Mouse (Mus musculus) left cerebral cortex, adult 2 months (tissue): Measurements from ENCODE around the gene Fgfr2. TPM values are rescaled to one million over a fixed set of nuclear protein-coding genes. Genes with fewer than 3 reads are reported as not detected.

Experiments
- DNase-seq, 2 experiments: peaks; one replicate each; pipeline ENCODE4 v3.0.0; 2021 to 2022; ENCODE audit warnings: low spot score in 2 of 2, mixed read lengths in 1 of 2; ENCODE audit errors: extremely low spot score in 1 of 2
- H3K27ac ChIP-seq: fragments of 200-600 bp; 2 replicates; pipeline ENCODE4 v1.8.1; 2022
- H3K4me3 ChIP-seq: fragments of 200-600 bp; 2 replicates; pipeline ENCODE4 v1.8.1; 2022
- CTCF ChIP-seq: fragments of 200-600 bp; IDR thresholded peaks from 2 replicates; pipeline ENCODE4 v1.8.1; 2022; ENCODE audit warnings: antibody characterized with exemption, mild to moderate bottlenecking, moderate library complexity
- intact Hi-C: fragments of 180-260 bp; cut with DNase I; formaldehyde crosslinking; loops from one replicate; pipeline ENCODE4 v1.15.1; 2025
- total RNA-seq, 2 experiments: library from RNA; stranded (reverse); gene quantifications; 2 replicates each; pipeline ENCODE4 v1.2.3; 2021

The Fgfr2 gene
- total RNA-seq, 2 experiments from 2014 or later: 47.3 to 47.4 TPM

GRCm38 (mm10) chr7:133139689-133140336, 16.7 kb upstream of the Fgfr2 start:
- DNase-seq: no peak
- Histone ChIP-seq H3K4me3 (no peak overlapping the region), H3K27ac (no peak overlapping the region)
- no peak for TF ChIP-seq CTCF
- intact Hi-C loops: no loop called here

DNA sequence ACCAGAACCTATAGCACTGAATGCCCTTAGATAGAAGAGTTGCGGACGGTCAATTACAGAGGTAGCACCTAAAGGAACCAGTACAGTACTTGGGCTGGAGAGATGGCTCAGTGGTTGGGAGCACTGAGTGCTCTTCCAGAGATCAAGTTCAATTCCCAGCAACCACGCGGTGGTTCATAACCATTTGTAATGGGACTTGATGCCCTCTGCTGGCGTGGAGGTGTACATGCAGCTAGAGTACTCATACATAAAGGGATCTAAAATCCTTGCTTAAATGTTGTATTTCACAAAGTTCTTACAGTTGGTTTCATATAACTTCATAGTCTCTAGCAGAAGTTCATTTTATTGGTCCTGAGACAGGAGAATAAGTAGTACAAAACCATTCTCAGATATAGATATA, 10.4 kb upstream of the Fgfr2 start:
- Histone ChIP-seq H3K27ac (no peak overlapping the region), H3K4me3 (no peak overlapping the region)
- no peak for DNase-seq
- peak; percentile 45 for TF ChIP-seq CTCF
- intact Hi-C loops: no loop called here

GRCm38 (mm10) chr7:133132702-133133101, 9.6 kb upstream of the Fgfr2 start:
- TF ChIP-seq CTCF: no peak
- Histone ChIP-seq H3K27ac (no peak overlapping the region), H3K4me3 (no peak overlapping the region)
- intact Hi-C loops: no loop called here
- no peak for DNase-seq

DNA sequence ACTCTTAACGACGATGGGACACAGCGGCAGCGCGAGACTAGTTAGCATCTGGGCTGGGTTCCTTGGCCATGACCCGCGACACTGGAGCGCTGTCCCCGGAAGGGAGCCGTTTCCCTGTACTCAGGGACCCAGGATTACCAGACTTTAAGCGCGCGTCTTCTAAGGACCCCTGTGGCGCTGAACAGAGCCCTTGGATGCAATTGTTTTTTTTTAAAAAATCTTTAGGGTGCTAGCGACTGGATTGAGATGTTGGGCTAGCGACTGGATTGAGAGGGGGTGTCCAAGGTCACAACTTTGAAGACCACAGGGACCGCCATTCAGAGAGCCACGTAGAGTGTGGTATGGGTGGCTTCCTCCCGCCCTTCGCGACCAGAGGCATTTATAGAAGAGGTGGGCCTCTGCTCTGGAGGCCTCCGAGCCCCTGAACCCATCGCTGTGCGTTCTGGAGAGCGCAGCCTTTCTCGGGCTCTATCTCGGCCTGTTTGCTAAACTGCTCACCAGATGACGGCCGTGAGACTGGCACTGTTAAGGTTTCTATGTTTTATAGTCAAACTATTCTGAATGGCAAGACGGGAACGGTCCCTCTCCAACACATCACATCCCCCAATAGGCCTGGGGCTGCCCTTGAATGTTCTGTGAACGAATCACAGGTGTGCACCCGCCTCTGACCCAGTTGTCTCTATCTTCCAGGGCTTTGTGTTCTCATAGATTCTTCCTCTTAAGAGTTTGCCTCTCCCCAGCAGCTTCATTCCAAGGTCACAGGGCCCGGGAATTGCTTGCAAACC, 1.7 kb upstream of the Fgfr2 start:
- intact Hi-C loops: loop anchor here (5.0 kb wide), 1 partner anchor 313 kb away; the partner anchor contains the start of gene Fam53b
- no peak for DNase-seq
- Histone ChIP-seq H3K27ac (no peak overlapping the region; the same call in 1 of the 2 replicates), H3K4me3 (peak overlapping the region; percentile 90)
- no peak for TF ChIP-seq CTCF

DNA sequence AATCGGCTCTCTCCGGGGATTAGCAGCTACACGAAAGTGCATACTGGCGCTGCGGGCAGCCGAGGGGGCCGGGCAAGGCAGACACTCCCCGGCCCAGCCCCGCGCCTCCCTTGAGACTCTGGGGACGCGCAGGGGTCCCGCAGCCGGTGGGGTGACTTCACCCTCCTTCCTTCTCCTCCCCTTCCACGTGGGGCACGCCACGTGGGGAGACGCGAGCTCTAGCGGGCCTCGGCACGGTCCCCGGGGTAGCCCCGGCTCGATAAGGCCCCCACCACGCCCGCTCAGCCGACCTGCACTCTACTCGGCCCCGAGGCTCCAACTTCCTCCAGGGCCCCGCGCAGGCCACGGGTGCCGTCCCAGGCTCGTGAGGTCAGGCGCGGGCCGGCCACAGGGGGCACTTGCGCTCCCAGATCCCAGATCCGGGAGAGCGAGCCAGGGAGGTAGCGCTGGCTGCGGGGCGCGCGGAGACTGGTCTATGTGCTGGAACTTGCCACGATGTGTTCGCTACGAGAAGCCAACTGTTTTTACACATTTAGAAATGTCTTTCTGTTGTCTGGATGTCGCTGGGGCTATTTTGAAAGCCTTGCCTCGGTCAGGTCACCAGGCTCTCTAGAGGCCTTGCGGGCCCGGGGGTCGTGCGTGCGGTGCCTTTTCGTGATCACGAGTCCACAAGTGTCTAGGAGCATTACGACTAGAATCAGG, 1.0 kb upstream of the Fgfr2 start, which contains the start of gene Ctbp2:
TSS of gene Ctbp2 (minus strand) at position 356 of the 702 bp plus-strand sequence.
- Histone ChIP-seq H3K27ac (peak within 1 kb of the TSS; percentile 88), H3K4me3 (peak within 1 kb of the TSS; percentile 90)
- intact Hi-C loops: loop anchor here (2.0 to 5.0 kb wide), 2 partner anchors 312 to 513 kb away; partner anchors contain the start of genes Edrf1 and Fam53b
- peak; percentile 54 for TF ChIP-seq CTCF
- DNase-seq: peak; percentile 54 to 56

GRCm38 (mm10) chr7:133122379-133123243, 539 bp downstream of the Fgfr2 start:
- intact Hi-C loops: loop anchor here (2.0 to 5.0 kb wide), 2 partner anchors 310 to 514 kb away; partner anchors contain the start of genes Edrf1 and Fam53b
- Histone ChIP-seq H3K27ac (peak overlapping the region; percentile 88), H3K4me3 (peak overlapping the region; percentile 90)
- no peak for TF ChIP-seq CTCF
- peak; percentile 34 to 42 for DNase-seq

DNA sequence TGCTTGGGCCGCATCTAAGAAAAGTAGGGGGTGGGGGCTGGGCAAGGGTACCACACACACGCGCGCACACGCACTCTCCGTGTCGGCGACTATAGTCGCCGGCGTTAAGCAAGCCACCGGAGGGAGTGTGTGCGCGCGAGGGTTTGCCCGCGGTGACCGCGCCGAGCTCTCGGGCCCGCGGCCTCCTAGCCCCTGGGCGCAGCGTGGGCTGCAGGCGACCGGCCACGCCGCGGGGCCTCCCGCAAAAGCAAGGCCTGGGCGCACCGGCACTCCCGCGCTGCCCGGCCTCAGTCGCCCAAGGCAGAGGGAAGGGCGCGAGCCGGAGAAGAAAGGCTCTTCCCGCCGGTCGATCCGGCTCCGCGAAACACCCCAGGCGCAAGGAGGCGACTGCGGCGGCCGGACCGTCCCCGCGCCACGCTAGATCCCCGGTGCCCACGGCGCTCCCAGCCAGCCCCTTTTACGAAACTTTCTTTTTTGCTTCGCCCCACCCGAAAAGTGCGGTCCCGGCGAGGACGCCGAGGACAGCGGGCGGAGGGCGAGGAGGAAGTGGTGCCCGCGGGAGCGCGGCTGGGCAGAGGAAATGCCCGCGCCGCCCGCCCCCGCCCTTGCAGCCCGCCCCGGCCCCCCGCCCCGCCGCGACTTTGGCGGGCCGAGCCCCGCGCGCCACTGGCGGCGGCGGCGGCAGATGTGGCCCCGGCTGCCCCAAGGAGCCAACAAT, 1.3 kb downstream of the Fgfr2 start:
- Histone ChIP-seq H3K27ac (peak overlapping the region; percentile 88), H3K4me3 (peak overlapping the region; percentile 90)
- no peak for TF ChIP-seq CTCF
- peak; percentile 21 to 24 for DNase-seq
- intact Hi-C loops: loop anchor here (2.0 to 5.0 kb wide), 2 partner anchors 310 to 515 kb away; partner anchors contain the start of genes Edrf1 and Fam53b

- no peak for DNase-seq
- TF ChIP-seq CTCF: no peak
- peak overlapping the region; percentile 77; the same call in 1 of the 2 replicates for H3K27ac ChIP-seq
- peak overlapping the region; percentile 90 for H3K4me3 ChIP-seq
- intact Hi-C loops: loop anchor here (5.0 kb wide), 1 partner anchor 309 kb away; the partner anchor contains the start of gene Fam53b
Measured at GRCm38 (mm10) chr7:133121080-133121607, 2.0 kb downstream of the Fgfr2 start.

DNA sequence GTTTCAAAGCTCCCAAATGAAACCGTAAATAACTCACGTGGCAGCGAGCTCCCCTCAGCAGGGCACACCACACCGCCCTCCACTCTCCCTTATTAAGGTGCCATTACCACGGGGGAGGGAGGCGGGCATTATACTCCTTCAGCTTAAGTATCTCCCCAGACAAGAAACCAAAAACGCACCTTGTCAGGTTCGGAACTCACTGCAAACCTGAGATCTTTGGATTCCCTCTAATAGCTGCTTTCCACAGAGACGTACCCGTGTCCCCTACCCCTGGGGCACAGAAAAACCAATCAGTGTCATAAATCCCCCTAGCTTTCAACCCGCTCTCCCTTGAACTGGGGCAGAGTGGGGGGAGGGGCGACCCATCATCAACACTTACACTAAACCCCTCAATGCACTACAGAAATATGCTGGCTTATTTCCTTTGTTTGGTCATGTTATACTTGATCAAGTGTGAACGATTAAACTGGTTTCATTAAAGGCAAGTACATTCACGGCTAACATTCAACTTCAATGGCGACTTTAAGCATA, 2.9 kb downstream of the Fgfr2 start:
- Histone ChIP-seq H3K27ac (no peak overlapping the region), H3K4me3 (no peak overlapping the region)
- no peak for TF ChIP-seq CTCF
- intact Hi-C loops: loop anchor here (5.0 kb wide), 1 partner anchor 308 kb away; the partner anchor contains the start of gene Fam53b
- DNase-seq: no peak

DNA sequence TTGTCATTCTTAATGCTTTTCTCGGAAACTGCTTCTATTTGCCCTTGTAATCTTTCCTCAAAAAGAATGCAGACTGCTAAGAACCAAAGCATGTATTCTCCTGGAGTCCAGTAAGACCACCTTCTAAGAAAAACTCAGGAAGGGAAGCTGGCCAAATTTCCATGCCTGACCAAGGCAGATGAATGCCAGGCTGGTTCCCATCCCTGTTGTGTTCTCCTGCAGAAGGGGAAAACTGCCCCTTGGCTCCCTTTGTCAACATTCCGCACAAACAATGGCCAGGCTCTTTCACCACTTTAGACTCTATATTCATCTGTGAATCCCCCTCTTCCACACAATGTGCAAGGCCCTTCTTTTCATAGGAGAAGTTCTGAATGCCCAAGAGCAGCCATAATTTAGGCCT, 5.3 kb downstream of the Fgfr2 start:
- no peak for TF ChIP-seq CTCF
- no peak for DNase-seq
- Histone ChIP-seq H3K27ac (no peak overlapping the region), H3K4me3 (no peak overlapping the region)
- intact Hi-C loops: no loop called here
